Mouse (Mus musculus): ENCODE data around the gene Bloc1s4.
A peak's percentile ranks its signal among the peaks of the same experiment; 100 is the strongest.

Gene Bloc1s4

DNA sequence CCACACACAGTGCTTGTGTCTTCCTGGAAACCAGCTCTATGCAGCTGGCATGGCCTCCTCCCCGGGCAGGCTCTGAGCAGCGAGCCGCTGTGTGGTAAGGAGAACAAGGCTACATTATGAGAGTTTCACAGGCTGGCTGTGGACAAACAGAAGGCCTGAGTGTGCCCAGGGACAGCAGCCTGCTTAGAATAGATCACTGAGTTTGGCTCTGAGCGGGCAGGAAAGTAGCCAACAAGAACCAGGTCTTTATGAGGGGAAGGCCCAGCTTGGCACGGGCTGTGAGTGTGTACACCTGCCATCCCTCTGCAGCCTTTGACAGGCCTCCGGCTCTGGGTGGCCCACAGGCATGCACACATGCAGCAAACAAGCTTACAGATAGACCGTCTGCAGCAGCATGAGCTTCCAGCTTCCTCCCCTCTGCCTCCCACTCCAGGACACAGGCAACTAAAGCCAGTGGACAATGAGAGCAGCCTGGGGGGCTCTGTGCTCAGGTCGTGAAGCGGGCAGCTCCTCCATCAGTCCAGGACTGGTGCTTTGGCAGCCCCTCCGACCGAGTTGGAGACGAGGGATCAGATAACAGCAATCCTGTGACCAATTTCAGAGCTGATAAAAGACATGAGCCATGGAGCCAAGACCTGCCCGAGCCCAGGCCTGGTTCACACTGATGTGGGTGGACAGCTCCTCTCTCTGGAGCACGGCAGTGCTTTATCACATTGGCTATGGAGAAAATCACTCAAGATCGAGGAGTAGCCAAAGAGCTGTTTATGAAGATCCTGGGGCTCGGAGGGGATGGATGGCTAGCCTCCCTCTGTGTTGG lies 9.4 kb downstream of the Bloc1s4 start:
- peak; percentile 73 for DNase-seq

DNA sequence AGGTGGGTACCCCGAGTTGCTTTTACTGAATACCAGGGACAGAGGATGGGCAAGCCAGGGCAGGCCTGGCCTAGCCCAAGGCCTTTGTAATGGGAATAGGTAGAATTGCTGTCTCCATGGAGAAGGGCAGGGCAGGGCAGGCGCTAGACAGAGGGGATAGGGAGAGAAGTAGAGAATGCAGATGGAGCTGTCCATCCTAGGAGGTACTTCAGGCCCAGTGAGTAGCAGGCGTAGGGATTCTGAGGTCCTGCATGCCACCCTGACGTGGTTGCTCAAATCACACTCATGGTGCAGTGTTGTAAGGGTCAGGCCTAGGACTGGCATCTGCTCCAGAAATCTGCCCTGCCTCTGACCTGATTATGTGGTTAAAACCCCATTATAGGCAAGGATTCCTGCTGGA lies 10.7 kb downstream of the Bloc1s4 start:
- DNase-seq, result no peak

DNA sequence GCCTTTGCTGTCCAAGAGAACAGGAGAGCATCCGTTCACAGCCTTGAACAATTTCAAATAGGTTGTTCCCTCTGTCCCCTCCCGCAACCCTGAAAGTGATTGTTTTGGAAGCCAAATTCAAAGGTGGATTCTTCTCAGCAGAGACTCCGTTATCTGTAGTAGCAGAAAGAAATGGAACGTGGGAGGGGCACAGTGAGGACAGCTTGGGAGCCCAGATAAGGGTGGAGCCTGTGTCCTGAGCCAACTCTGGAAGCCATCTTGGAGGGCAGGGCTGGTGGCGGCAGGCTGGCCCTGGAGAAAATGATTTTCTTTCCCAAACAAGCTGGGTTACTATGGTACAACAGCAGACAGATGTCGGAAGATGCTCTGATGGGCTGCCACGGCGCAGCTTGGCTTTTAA lies 12.4 kb downstream of the Bloc1s4 start:
- no peak for DNase-seq

DNA sequence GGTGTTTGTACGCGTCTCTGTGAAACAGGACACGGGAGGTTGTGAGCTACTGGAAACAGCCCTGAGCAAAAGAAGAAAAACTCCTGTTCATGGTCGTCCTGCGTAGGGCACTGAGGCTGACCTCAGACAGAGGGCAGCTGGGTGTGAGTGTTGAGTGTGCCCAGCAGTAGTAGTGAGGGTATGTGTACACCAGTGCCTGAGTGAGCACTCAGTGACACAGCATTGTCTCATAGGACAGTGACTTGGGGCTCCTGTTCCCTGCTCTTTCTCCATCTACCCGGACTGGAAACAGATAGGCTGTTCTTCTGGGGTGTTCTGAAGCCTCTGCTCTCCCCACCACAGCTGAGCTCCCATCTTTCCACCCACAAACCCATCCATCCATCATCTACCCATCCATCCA lies 13.3 kb downstream of the Bloc1s4 start:
- no peak for DNase-seq

DNA sequence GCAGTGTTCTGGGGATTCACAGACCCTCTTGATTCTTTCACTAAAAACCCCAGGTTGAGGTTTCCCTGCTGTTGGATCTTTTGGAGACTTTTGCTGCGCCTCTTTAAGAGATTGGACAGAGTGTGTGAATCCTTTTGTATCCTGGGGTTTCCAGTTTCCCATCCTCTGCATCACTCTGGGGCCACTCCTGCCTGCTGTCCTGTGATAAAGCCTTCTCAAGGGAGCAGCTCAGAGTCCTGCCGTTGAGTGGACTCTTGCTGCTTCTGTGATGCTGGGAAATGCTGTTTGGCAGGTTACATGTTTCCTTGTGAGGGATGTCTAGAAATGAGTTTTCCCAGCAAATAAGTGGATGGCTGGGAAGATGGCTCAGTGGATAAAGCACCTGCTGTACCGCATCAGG lies 15.0 kb downstream of the Bloc1s4 start:
- DNase-seq, result no peak

DNA sequence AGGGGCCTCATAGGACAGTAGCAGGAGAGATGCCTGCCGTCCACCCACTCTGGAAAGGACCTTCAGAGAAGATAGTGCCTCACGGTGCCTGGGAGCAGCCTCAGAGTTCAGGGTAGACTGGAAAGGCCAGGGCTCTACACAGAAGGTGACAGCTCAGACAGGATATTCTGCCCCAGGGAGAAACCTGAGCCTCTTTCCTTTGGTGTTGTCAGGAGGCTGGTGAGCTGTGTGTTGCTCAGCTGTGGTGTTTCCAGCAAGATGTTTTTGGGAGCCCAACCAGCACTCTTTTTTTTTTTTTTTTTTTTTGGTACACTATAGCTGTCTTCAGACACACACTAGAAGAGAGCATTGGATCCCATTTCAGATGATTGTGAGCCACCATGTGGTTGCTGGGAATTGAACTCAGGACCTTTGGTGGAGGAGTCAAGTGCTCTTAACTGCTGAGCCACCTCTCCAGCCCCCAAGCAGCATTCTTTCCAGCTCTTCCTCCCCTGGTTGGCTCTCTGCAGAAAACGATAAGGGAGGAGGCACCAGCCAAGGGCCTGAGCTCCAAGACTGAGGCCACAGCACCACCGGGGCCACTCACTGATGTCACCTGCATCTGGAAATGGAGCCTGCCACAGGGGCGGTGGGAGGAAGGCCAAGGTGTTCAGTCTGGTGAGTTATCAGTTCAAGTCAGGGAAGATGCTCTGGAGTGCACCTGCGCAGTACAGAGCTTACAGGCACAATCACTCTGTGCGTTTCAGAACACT lies 16.4 kb downstream of the Bloc1s4 start:
- DNase-seq, result no peak

DNA sequence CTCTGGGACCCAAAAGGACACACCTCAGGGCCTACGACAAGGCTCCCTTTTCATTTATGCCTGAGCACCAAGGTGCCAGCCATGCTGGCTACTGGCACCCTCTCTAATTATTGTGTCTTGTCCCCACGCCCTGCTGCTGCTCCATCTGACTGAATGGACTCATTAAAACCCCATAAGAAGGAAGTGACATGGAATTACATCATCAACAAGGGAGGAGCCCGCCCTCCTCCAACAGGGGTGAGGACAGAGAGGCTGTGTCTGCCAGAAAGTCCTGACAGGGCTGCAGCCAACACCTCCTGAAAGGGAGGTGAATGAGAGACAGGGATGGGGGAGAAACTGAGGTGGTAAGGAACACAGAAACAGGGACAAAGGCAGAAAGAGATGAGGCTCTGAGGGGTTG lies 17.8 kb downstream of the Bloc1s4 start:
- no peak for DNase-seq

DNA sequence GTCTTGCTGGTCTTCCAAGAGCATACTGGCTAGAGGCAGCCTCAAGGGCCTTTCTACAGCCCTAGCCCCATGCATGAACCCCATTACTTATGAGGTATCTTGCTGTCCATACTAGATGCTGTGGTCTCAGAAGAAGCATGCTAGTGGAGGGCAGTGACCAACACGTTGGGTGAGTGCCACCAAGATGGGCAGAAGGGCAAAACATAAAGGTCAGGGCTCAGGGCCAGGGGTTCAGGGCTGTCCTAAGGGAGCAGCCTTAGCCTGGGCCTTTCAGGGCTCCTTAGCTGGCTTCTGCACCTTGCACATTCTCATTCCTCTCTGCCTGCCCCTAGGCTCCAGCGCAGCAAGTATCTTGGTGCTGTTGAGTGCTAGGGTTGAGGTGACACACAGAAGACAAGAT lies 18.5 kb downstream of the Bloc1s4 start:
- no peak for DNase-seq

DNA sequence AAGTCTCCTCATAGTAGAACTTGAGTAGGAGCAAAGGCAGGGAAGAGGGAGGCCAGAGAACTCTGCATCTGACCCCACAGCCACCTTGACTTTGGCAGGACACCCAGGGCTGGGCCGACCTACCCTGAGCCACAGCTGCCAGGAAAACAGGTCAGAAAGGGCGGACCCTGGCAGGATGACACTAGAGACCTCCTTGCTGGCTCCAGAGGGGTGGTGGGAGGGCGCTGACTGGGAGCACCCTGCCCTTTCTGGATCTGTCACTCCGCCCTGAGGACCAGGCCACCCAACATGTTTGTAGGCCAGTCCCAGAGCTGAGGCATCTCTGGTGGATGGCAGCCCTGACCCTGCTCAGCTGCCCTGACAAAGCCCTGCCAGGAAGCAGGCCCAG lies 19.4 kb downstream of the Bloc1s4 start:
- DNase-seq, result no peak

DNA sequence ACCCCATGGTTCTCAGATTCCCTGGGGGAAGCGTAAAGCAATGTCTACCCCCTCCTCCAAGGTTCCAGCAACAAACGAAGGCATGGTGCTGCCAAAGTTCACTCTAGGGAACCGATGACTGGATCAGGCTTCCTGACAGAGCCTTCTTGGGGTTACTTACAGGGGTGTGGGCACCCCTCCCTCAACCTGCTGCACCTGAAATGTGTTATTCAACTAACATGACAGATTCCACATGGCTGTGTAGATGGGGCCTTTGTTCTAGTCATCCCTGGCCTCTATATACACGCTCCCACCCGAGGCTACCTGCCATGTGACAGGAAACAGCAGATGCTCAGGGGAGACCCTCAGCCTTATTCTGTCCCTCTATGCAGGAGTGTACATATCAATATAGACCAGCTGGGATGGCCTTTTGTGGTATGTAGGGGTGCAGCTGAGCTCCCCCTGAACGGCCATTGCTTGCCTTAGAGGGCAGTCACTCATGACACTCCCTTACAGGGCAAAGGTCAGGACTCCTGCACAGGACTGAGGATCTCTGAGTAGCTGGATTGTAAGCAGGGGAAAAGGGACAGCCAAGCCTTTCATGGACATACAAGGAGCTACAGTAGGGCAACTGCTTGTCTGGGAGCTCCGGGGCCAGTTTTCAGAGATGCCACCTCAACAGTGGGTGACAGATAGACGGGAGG lies 19.9 kb downstream of the Bloc1s4 start:
- no peak for DNase-seq

DNA sequence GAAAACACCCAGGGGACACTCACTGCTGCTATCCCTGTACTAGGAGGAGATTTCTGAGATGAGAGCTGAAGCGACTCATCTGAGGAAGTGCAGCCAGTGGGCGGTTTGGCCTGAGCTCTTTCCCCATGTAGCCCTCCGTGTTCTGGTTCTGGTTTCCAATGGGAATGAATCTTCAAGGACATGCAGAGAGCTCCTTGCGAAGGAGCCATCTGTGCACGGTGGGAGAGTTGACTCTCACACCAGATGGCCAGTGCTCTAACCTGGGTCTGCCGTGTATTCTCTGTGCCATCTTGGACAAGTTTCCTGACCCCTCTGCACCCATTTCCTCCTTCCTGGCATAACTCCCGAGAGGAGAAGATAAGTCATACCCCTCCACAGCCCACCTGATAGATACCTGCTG lies 20.7 kb downstream of the Bloc1s4 start:
- DNase-seq, result no peak

DNA sequence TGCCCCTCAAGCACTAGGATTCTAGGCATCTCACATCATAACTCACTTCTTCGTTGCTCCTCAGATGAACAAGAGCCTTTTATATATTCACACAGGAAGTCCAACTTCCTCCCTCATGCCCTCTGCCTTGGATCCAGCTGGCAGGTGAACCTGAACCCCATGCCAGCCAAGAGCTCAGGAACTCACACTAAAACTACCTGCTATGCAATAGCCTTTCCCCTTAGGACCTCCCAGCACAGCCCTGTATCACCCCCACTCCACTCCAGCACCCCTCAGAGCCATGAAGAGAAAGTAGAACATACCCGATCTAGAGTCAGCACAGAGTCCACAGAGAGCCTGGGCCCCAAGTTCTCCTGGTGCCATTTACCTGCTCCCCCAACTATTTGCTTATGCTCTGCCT lies 21.3 kb downstream of the Bloc1s4 start:
- no peak for DNase-seq

DNA sequence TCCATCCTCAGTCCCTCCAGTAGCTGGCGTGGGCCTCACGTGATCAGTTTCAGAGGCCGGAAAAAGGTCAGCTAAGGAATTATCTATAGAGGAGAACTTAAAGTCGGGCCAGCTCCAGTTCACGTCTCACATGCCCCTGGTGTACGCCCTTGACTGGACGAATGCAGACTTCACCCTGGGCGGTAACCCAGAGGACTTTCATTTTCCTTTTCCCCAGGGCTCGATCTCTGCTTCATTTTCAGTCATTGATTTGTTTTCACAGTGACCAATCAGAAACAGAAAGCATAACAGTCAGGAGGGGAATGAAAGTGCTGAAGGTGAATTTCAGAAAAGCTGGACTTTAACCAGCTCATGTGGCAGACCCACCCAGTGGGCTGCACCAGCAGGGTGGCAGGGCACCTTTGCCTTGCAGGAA lies 22.1 kb downstream of the Bloc1s4 start:
- DNase-seq, result no peak

DNA sequence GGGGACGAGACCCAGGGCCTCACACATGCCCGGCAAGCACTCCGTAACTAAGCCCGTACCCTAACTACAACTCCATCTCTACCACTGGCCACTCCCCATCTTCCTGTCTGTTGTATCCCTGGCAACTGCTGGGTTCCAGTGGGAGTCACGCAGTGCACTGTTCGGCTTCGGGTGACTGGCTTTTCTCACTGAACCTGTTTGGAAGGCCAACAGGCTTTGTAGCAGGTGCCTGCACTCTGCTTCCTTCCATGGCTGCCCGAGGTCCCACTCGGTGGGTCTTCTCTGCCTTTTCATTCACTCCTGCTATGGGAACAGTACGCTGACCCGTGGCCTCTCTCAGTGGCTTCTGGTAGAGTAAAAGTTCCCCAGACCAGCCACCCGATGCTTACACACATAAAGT lies 22.6 kb downstream of the Bloc1s4 start:
- no peak for DNase-seq

DNA sequence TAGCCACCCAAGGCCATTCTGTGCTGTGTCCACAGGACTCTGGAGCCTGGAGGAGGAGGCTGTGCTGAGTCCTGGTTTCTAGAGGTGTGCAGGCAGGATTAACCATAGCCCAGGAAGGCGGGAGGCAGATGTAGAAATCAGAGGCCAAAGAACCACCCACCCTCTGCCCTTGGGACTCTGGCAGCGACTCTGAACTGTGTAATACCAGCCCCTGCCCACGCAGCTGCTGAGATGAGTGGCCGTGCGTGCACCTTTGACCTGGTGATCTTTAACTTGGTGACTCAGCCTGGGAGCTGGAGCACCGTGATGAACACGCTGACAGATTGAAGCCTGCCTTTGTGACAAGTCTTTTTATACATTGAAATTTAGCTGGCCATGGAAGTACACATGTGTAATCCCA lies 24.2 kb downstream of the Bloc1s4 start:
- no peak for DNase-seq

DNA sequence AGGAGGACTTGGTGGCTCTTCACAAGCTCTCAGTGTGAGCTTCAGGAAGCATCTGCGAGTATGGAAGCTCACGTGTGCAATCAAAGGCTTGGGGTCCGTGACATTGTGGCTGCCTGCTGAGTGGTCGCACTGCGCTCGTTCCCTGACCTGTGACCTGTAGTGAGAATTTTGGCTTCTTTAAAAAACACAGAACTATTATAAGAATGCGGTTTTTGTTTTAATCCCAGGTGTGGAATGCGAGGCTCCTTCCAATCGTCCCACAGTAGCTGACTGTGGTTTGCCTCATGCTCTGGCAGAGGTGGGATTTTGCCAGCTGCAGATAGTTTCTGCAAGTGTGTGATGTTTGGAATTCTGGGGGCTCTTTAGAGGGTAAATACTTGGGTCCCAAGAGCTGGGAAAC lies 25.1 kb downstream of the Bloc1s4 start:
- no peak for DNase-seq

DNA sequence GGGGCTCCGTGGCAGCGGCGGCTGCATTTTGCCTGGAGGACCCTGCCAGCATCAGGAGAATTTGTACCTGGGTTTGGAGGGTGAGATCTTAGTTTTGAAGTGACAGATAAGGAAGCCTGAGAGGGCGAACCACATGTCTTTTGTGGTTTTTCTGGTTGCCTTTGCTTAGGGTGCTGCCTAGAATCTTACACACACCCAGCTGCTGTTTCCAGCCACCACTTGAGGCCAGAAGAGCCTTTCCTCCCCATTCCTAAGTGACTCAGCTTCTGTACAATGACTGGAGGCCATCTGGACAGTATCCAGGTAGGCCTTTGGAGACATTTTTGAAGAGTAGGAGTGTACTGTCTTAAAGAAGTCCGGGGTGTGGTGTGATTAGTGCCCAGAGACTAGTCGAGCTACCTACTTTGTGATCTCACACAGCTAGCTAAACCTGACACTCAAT lies 26.0 kb downstream of the Bloc1s4 start:
- DNase-seq, result no peak

DNA sequence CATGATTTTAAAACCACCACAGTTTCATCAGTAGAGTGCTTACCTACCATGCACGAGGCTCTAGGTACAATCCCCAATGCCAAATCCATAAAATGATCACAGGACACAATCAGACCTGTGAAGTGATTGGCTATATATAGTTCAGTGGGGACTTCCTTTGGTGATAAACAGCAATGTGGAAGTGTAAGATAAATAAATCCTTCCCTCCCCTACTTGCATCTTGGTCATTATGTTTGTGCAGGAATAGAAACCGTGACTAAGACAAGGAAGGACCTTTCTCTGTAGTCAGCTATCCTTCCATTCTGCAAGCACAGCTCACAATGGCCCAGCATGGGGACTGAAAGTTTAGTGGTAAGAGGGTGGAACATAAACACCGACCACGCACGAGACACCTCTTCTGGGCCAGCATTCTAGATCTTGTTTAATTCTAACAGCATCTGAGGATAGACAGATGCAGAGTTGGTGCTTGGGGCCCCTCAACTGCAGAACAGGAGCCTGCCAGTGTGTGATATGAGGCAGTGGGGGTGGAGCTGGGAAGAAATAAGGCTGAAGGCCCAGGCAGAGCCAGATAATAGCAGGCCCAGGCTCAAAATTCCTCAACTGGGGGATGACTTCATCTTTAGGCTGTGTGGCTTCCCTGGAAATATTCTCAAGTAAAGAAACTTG lies 27.6 kb downstream of the Bloc1s4 start:
- peak; percentile 35 for DNase-seq

DNA sequence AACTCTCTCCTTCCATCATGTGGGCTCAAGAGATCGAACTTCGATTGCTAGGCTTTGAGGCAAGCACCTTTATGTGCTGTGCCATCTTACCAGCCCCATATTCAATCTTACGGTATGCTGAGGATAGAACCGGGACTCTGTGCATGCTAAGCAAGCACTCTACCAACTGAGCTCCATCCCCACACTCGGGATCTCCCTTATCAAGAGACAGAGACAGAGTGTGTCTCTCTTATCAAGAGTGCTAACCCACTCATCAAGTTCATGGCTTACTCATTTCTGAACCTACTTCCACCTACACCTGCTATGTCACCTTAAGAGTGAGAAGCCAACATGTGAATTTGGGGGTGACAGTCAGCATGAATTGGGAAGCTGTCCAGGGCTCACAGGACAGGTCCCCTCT lies 28.2 kb downstream of the Bloc1s4 start:
- DNase-seq, result no peak

DNA sequence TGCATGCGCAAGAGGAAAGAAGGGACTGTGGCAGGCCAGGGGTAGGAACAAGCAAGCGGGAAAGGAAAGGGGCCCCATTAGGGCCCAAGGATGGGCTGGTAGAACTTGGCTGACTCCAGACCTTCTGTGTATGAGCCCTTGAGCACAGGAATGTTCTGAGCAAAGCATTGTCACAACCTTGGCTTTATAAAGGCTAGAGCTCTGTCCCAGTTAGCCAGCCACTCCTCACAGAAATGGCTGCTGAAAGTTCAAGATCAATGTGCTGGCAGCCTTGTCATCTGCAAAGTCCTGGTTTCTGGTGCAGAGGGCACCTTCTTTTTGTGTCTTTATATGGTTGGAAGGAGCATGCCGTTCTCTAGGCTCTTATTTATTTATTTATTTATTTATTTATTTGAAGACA lies 28.8 kb downstream of the Bloc1s4 start:
- no peak for DNase-seq

DNA sequence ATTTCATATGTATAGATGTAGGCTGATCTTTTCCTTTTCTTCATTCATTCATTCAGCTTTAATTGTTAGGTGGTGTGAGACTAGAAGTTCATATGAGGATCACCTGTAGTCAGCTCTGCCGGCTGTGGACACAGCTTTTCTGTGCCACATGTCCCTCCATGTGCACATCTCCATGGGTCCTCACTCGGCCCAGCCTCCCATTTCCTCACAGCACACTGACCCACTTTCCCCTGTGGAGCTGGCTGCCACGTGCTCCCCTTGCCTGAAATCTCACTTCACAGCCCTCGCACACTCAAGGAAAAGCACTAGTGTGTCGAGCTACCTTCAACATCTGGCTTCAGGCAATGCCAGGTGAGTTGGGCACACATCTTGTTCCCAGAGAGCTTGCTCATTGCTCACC lies 29.3 kb downstream of the Bloc1s4 start:
- no peak for DNase-seq

DNA sequence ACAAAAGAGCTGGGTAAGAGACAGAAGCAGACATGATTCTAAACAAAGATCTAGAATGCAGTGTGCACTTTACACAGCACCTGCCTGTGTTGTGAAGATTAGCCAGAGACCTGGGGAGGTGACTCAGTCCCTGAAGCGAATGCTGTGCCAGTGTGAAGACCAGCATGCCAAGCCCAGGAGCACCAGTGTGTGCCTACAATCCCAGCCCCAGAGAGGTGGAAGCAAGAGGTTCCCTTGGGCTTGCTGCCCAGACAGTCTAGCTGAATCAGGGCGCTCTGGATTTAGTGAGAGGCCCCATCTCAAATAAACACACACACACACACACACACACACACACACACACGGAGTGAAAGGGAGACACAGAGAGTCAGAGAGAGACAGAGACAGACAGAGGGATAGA lies 30.6 kb downstream of the Bloc1s4 start:
- DNase-seq, result no peak

DNA sequence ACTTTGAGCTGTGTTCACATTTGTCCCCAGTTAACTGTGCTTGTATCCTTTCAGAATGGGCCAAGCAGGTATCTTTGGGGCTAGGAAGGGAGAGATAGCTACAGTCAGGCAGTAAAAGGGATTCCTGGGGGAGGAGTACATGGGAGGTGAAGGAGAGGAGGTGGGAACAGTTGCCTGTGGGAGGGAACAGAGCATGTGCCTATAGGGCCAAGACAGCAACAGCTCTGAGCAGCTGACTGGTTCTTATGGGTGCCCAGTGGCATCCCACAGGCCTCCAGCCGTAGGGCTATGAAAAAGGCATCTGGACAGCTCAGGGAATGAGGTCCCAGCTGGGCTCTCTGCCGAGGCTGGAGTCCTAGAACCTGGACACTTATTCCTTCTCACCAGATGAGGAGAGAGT lies 31.6 kb downstream of the Bloc1s4 start:
- no peak for DNase-seq

All from right cerebral cortex, adult 18-20 months (tissue).